Mouse (Mus musculus): Measurements from ENCODE around the gene Ier5. TPM values are rescaled to one million over a fixed set of nuclear protein-coding genes. Genes with fewer than 3 reads are reported as not detected.

Ier5 gene
- polyA plus RNA-seq, 1 experiment from 2014 or later = 6.5 TPM

DNA sequence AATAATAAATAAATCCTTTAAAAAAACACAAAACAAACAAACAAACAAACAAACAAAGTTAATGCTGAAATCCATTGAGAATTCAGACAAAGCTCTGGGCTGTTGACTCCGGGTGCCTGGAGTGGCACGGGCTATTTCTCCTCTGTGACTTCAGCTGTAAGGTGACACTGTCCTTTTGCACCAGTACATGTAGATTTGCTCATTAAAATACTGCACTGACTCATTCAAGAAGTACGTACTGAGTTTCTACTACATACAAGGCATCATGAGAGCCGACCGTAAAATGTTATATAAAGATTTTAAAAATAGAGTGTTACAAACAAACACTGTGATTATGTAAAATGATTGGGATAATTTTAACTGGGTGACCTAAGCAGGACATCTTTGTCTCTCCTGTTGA is 25.0 kb upstream of the Ier5 start:
- Histone ChIP-seq H3K27ac (ENCODE audit: low read depth, low read length) (no peak overlapping the region), H3K4me2 (ENCODE audit: low read depth, low read length) (no peak overlapping the region), H3K36me3 (ENCODE audit: control insufficient read depth, insufficient read depth, low read length) (no peaks in the 10 kb centered on the region), H3K27me3 (ENCODE audit: control insufficient read depth, insufficient read depth, low read length) (no peaks in the 10 kb centered on the region), H3K9me3 (ENCODE audit: control insufficient read depth, low read length) (no peaks in the 10 kb centered on the region), H3K9ac (replicated peaks; ENCODE audit: low read depth, low read length) (no peak overlapping the region), H3K4me1 (ENCODE audit: control insufficient read depth, insufficient read depth, low read length) (no peaks in the 10 kb centered on the region), H3K4me3 (ENCODE audit: low read depth, low read length) (no peak overlapping the region)
- no peak for ATAC-seq (ENCODE audit: low read depth)
- 96% methylated on average over 5 of the region's 5 CpGs for WGBS

DNA sequence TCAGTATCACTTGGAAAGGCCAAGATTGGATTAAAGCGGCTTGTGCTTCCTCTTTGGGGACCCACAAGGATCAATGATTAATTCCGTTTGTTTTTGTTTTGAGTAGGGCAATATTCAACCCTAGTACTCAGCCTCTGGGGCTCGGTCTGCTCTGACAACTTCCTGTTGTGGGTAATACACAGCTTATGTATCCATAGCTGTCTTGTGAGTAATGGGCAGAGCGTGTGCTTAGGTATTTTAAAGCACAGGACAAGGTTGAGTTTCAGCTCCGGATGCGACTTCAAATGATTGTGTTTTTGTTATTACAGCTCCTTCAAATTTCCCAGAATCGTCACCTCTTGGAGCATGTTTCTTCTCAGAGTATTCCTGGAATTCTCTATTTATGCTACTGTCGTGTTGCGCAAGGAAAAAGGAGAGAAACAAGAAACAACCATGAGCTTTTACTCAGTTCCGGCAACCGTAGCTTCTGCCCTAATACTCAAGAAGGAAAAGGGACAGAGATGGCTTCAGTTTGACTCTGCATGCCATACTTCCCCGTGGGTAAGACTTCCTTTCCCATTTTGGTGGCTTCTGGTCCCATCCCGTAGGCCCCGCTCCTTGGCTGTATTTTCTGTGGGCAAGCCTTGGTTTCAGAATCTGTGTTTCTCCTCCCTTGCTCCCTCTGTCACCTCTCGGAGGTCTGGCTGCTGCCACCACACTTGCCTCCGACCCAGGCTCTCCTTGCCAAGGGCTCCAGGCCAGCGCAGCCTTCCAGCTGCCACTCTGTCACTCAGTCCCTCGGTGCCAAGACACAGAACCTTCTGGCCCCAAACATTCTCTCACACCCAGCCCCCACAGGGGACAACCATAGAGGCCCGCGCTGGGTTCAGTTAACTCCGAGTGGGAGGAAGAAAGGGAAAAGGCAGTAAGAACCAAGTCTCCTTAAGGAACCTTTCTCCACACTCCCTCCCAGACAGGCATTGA is 22.8 kb upstream of the Ier5 start:
- no peaks in the 10 kb centered on the region for H3K36me3 ChIP-seq (ENCODE audit: control insufficient read depth, insufficient read depth, low read length)
- no peak overlapping the region for H3K9ac ChIP-seq (replicated peaks; ENCODE audit: low read depth, low read length)
- no peak overlapping the region for H3K4me3 ChIP-seq (ENCODE audit: low read depth, low read length)
- H3K4me2 ChIP-seq (ENCODE audit: low read depth, low read length) = no peak overlapping the region
- ATAC-seq (ENCODE audit: low read depth) = no peak
- H3K27me3 ChIP-seq (ENCODE audit: control insufficient read depth, insufficient read depth, low read length) = no peaks in the 10 kb centered on the region
- no peaks in the 10 kb centered on the region for H3K9me3 ChIP-seq (ENCODE audit: control insufficient read depth, low read length)
- no peak overlapping the region for H3K27ac ChIP-seq (ENCODE audit: low read depth, low read length)
- WGBS = 86% methylated on average over 21 of the region's 21 CpGs
- H3K4me1 ChIP-seq (ENCODE audit: control insufficient read depth, insufficient read depth, low read length) = no peaks in the 10 kb centered on the region

DNA sequence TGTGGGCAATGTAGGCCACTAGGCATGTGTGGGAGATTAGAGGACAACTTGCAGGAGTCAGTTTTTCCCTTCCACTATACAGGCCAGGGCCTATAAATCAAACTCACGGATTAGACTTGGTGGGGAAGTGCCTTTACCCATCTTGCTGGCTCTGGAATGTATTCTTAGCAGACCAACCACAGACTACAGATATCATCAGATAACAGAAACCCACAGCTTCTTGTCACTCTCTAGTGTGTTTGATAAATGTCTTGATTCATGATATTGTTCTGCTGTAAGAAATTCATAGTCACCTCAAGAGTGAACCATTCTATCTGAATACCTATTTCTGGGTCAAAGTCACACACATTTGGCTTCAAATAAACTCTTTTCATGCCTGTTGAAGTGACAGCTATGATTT is 20.3 kb upstream of the Ier5 start:
- Histone ChIP-seq H3K4me2 (ENCODE audit: low read depth, low read length) (no peak overlapping the region), H3K36me3 (ENCODE audit: control insufficient read depth, insufficient read depth, low read length) (no peaks in the 10 kb centered on the region), H3K9me3 (ENCODE audit: control insufficient read depth, low read length) (no peaks in the 10 kb centered on the region), H3K4me1 (ENCODE audit: control insufficient read depth, insufficient read depth, low read length) (no peaks in the 10 kb centered on the region), H3K27ac (ENCODE audit: low read depth, low read length) (no peak overlapping the region), H3K4me3 (ENCODE audit: low read depth, low read length) (no peak overlapping the region), H3K9ac (replicated peaks; ENCODE audit: low read depth, low read length) (no peak overlapping the region), H3K27me3 (ENCODE audit: control insufficient read depth, insufficient read depth, low read length) (no peaks in the 10 kb centered on the region)
- ATAC-seq (ENCODE audit: low read depth) = no peak
- 62% methylated on average over 1 of the region's 1 CpGs for WGBS

DNA sequence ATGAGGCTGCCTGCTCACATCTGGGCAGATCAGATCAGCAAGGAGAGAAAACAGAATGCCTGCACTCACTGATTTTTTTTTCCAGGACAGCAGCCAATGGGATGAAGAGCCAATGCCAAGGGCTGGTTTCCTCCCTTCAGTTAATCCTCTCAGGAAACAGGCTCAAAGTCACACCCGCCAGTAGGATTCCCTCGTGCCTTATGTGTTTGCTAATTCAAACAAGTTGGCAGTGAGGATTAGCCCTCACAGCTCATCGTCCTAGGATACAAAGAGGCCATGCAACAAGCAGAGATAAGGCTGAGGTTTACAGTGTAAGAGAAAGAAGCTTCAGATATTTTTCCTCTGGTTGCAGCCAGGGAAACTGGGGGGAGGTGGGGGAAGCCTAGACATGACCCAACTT is 14.5 kb upstream of the Ier5 start:
- peaks cover 8% of the 10 kb centered on the region; the same call in 1 of the 2 replicates for H3K4me1 ChIP-seq (ENCODE audit: control insufficient read depth, insufficient read depth, low read length)
- no peaks in the 10 kb centered on the region for H3K27me3 ChIP-seq (ENCODE audit: control insufficient read depth, insufficient read depth, low read length)
- no peak overlapping the region for H3K9ac ChIP-seq (replicated peaks; ENCODE audit: low read depth, low read length)
- no peak for ATAC-seq (ENCODE audit: low read depth)
- no peak overlapping the region for H3K27ac ChIP-seq (ENCODE audit: low read depth, low read length)
- no peak overlapping the region for H3K4me3 ChIP-seq (ENCODE audit: low read depth, low read length)
- H3K4me2 ChIP-seq (ENCODE audit: low read depth, low read length) = no peak overlapping the region
- H3K36me3 ChIP-seq (ENCODE audit: control insufficient read depth, insufficient read depth, low read length) = no peaks in the 10 kb centered on the region
- 37% methylated on average over 3 of the region's 3 CpGs for WGBS
- H3K9me3 ChIP-seq (ENCODE audit: control insufficient read depth, low read length) = no peaks in the 10 kb centered on the region

DNA sequence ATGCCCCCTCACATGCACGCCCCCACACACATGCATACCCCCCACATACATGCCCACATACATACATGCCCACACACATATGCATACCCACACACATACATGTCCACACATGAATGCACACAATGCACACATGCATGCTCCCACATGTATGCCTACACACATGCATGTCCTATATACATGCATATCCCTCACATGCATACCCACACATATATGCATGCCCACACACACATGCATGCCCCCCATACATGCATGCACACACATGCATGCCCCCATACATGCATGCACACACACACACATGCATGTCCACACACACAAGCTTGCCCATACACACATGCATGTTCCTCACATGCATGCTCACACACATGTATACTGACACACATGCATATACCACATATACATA is 13.4 kb upstream of the Ier5 start:
- Histone ChIP-seq H3K27me3 (ENCODE audit: control insufficient read depth, insufficient read depth, low read length) (no peaks in the 10 kb centered on the region), H3K9ac (replicated peaks; ENCODE audit: low read depth, low read length) (no peak overlapping the region)
- 100% methylated on average over 1 of the region's 1 CpGs for WGBS

DNA sequence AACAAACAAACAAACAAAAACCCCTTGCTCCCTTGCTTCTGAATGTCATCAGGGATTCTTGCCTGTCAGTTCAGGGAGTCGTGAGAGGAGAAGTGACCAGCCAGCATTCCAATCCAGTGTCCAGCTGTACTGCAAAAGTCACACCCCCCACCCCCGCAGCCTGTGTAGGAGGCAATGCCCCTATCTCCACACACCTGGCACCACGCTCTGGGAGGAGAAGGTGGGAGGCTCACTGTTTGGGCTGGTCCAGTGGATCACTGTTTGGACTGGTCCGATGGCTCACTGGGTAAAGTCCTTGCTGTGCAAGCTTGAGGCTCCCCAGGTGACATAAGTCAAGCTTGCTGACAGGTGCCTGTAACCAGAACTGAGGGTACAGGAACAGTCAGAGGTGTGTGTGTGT is 12.7 kb upstream of the Ier5 start:
- H3K9ac ChIP-seq (replicated peaks; ENCODE audit: low read depth, low read length) = no peak overlapping the region
- WGBS = 62% methylated on average over 4 of the region's 4 CpGs
- no peak overlapping the region for H3K27ac ChIP-seq (ENCODE audit: low read depth, low read length)
- no peaks in the 10 kb centered on the region for H3K9me3 ChIP-seq (ENCODE audit: control insufficient read depth, low read length)
- H3K27me3 ChIP-seq (ENCODE audit: control insufficient read depth, insufficient read depth, low read length) = no peaks in the 10 kb centered on the region
- no peak for ATAC-seq (ENCODE audit: low read depth)
- no peak overlapping the region for H3K4me2 ChIP-seq (ENCODE audit: low read depth, low read length)
- no peaks in the 10 kb centered on the region for H3K36me3 ChIP-seq (ENCODE audit: control insufficient read depth, insufficient read depth, low read length)
- peaks cover 8% of the 10 kb centered on the region; the same call in 1 of the 2 replicates for H3K4me1 ChIP-seq (ENCODE audit: control insufficient read depth, insufficient read depth, low read length)
- no peak overlapping the region for H3K4me3 ChIP-seq (ENCODE audit: low read depth, low read length)

More for the DNA sequence above, 13.4 kb upstream of the Ier5 start:
- no peaks in the 10 kb centered on the region for H3K36me3 ChIP-seq (ENCODE audit: control insufficient read depth, insufficient read depth, low read length)
- no peak for ATAC-seq (ENCODE audit: low read depth)
- H3K4me1 ChIP-seq (ENCODE audit: control insufficient read depth, insufficient read depth, low read length) = peaks cover 8% of the 10 kb centered on the region; the same call in 1 of the 2 replicates
- no peak overlapping the region for H3K27ac ChIP-seq (ENCODE audit: low read depth, low read length)
- no peaks in the 10 kb centered on the region for H3K9me3 ChIP-seq (ENCODE audit: control insufficient read depth, low read length)
- no peak overlapping the region for H3K4me2 ChIP-seq (ENCODE audit: low read depth, low read length)
- no peak overlapping the region for H3K4me3 ChIP-seq (ENCODE audit: low read depth, low read length)

DNA sequence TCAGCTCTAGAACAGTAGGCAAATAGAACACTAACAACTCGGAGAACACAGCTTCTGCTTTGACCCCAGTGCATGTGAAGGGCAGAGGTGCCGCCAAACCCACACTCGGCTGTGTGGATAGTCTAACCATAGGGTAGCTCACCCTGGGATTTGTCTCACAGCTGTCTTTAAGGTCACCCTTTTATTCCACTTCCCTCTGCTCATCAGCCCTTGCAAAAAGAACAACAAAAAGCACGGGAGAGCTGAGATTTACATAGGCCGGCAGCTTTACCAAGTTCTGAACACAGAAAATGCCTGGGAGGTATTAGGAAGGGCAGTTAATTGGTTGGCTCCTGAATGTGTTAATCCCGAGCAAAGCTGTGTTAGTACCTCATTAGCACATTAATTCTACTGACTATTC is 12.1 kb upstream of the Ier5 start:
- no peak overlapping the region for H3K4me2 ChIP-seq (ENCODE audit: low read depth, low read length)
- H3K27me3 ChIP-seq (ENCODE audit: control insufficient read depth, insufficient read depth, low read length) = no peaks in the 10 kb centered on the region
- peaks cover 8% of the 10 kb centered on the region; the same call in 1 of the 2 replicates for H3K4me1 ChIP-seq (ENCODE audit: control insufficient read depth, insufficient read depth, low read length)
- no peak overlapping the region for H3K4me3 ChIP-seq (ENCODE audit: low read depth, low read length)
- ATAC-seq (ENCODE audit: low read depth) = no peak
- 18% methylated on average over 6 of the region's 6 CpGs for WGBS
- H3K36me3 ChIP-seq (ENCODE audit: control insufficient read depth, insufficient read depth, low read length) = no peaks in the 10 kb centered on the region
- no peak overlapping the region for H3K27ac ChIP-seq (ENCODE audit: low read depth, low read length)
- H3K9ac ChIP-seq (replicated peaks; ENCODE audit: low read depth, low read length) = no peak overlapping the region
- H3K9me3 ChIP-seq (ENCODE audit: control insufficient read depth, low read length) = no peaks in the 10 kb centered on the region

DNA sequence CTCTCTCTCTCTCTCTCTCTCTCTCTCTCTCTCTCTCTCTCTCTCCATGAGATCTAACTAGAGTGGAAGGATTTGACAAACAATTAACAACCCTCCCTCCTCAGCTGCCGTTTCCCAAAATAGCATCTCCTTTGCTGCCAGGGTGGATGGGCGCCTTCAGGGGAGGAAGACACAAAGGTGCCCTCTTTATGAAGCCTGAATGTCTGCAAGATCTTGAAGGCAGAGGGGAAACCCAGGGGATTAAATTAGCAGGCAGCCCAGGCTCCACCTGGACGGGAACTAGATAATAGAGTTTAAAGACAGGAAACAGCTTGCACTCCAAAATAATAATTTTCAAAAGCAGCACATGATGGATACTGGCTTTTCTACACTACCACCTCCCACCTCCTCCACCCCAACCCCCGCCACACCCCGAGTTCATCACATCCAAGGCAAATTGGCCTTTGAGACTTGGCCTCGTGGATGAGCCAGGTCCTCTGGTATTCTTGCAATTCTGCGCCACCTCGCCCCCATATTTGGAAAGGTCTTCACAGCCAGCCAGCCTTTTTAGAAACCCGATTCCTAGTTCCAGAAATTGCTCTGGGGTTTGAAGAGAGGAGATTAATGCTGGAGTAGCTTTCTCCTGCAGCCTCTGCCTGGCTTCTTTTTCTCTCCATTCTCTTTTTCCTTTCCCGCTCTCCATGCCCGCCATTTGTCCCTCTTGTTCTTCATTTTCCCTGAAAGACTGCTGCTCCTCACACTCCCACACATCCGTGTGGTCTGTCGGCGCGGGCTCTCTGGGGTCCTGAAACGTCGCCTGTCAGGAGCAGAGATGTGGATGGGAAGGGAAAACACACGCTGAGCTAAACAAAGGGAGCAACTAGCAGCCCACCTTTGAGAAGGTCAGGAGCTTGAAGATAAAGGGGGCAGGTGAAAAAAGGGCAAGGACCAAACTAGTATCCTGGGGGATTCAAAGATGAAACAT is 10.2 kb upstream of the Ier5 start:
- WGBS = 25% methylated on average over 18 of the region's 18 CpGs

More for the DNA sequence above, 10.2 kb upstream of the Ier5 start:
- H3K4me3 ChIP-seq (ENCODE audit: low read depth, low read length) = no peak overlapping the region
- 0 out of 2 replicates have a peak overlapping the region, but pooled peaks have one; percentile 23 for H3K27ac ChIP-seq (ENCODE audit: low read depth, low read length)
- H3K9me3 ChIP-seq (ENCODE audit: control insufficient read depth, low read length) = no peaks in the 10 kb centered on the region
- H3K36me3 ChIP-seq (ENCODE audit: control insufficient read depth, insufficient read depth, low read length) = no peaks in the 10 kb centered on the region
- no peak for ATAC-seq (ENCODE audit: low read depth)
- 0 out of 2 replicates have a peak overlapping the region, but pooled peaks have one; percentile 12 for H3K9ac ChIP-seq (replicated peaks; ENCODE audit: low read depth, low read length)
- H3K4me1 ChIP-seq (ENCODE audit: control insufficient read depth, insufficient read depth, low read length) = peaks cover 8% of the 10 kb centered on the region; the same call in 1 of the 2 replicates
- H3K27me3 ChIP-seq (ENCODE audit: control insufficient read depth, insufficient read depth, low read length) = no peaks in the 10 kb centered on the region
- 0 out of 2 replicates have a peak overlapping the region, but pooled peaks have one; percentile 4 for H3K4me2 ChIP-seq (ENCODE audit: low read depth, low read length)

Measured in neural tube, embryonic 14.5 days (tissue).